8 mouse cellular contexts compared by ENCODE assay signal in the genomic region with DNA sequence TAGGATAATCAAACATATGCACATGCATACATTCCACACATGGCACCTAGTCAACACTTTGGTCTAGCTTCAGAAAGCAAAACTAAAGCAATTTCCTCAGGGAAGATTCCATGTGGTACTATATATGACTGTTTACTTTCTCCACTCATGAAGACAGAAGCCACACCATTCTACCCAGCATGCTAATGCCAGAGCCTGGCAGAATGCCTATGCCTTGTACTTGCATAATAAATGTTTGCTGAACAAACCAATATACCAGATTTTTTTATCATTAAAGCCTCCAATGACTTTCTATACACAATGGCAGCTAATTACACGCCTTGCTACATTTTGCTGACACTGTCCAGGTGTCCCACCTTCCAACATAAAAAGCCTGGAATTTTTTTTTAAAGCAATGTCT. TPM values are rescaled to one million over a fixed set of nuclear protein-coding genes. Genes with fewer than 3 reads are reported as not detected.
DNase-seq lines count a peak whose midpoint lies in the region; ATAC-seq lines count a peak whose summit lies in the region.

No protein-coding gene starts in this region.

- no peaks in the 10 kb centered on the region for H3K4me1 ChIP-seq in lung, embryonic 15.5 days
- H3K4me1 ChIP-seq in embryonic facial prominence, embryonic 14.5 days (ENCODE audit: control insufficient read depth, insufficient read depth, low read length), result no peaks in the 10 kb centered on the region

- no peak overlapping the region for H3K27ac ChIP-seq in lung, embryonic 15.5 days
- no peak overlapping the region for H3K27ac ChIP-seq in embryonic facial prominence, embryonic 14.5 days (replicated peaks; ENCODE audit: low read depth, low read length)
- no peak overlapping the region for H3K27ac ChIP-seq in macrophage

- no peak overlapping the region for H3K9ac ChIP-seq in lung, embryonic 15.5 days
- no peak overlapping the region for H3K9ac ChIP-seq in embryonic facial prominence, embryonic 14.5 days (ENCODE audit: low read depth, low read length)

- H3K4me2 ChIP-seq in lung, embryonic 15.5 days, result peak overlapping the region; percentile 59
- peak overlapping the region; percentile 55; the same call in 1 of the 2 replicates for H3K4me2 ChIP-seq in embryonic facial prominence, embryonic 14.5 days (ENCODE audit: low read depth, low read length)

- no peaks in the 10 kb centered on the region for H3K27me3 ChIP-seq in lung, embryonic 15.5 days
- no peaks in the 10 kb centered on the region for H3K27me3 ChIP-seq in embryonic facial prominence, embryonic 14.5 days (replicated peaks; ENCODE audit: control insufficient read depth, insufficient read depth, low read length)

- DNase-seq in cerebellum, postnatal 36 days, result peak; percentile 9 to 11
- no peak for DNase-seq in lung, postnatal 36 days
- DNase-seq in embryonic facial prominence, embryonic 14.5 days (ENCODE audit: low spot score), result peak; percentile 2
- DNase-seq in yolk sac, embryonic 10.5 days (ENCODE audit: low spot score), result no peak
- DNase-seq in urinary bladder, postnatal 36 days (ENCODE audit: low spot score in 2 of 2), result no peak

- no peak overlapping the region for H3K4me3 ChIP-seq in lung, embryonic 15.5 days
- H3K4me3 ChIP-seq in embryonic facial prominence, embryonic 14.5 days (ENCODE audit: low read depth, low read length), result no peak overlapping the region
- peak overlapping the region; percentile 75; the same call in 1 of the 2 replicates for H3K4me3 ChIP-seq in macrophage (ENCODE audit: inconsistent target)

- WGBS in lung, embryonic 15.5 days, result 74% methylated on average over 1 of the region's 1 CpGs
- WGBS in embryonic facial prominence, embryonic 14.5 days, result 63% methylated on average over 1 of the region's 1 CpGs
- 83% methylated on average over 1 of the region's 1 CpGs for WGBS in macrophage (ENCODE audit: missing documents)

- no peaks in the 10 kb centered on the region for H3K36me3 ChIP-seq in lung, embryonic 15.5 days
- no peaks in the 10 kb centered on the region for H3K36me3 ChIP-seq in embryonic facial prominence, embryonic 14.5 days (ENCODE audit: control insufficient read depth, insufficient read depth, low read length)
- H3K36me3 ChIP-seq in macrophage (ENCODE audit: inconsistent target), result no peaks in the 10 kb centered on the region

- H3K79me2 ChIP-seq in macrophage (ENCODE audit: inconsistent target), result peaks cover 53% of the 10 kb centered on the region

- no peaks in the 10 kb centered on the region for H3K9me3 ChIP-seq in lung, embryonic 15.5 days
- H3K9me3 ChIP-seq in embryonic facial prominence, embryonic 14.5 days (ENCODE audit: control insufficient read depth, low read length), result no peaks in the 10 kb centered on the region

- ATAC-seq in cerebellum, adult (ENCODE audit: insufficient number of reproducible peaks, low FRiP score, low TSS enrichment), result no peak
- no peak for ATAC-seq in lung, embryonic 15.5 days (ENCODE audit: borderline replicate concordance, extremely low read depth, low FRiP score, low TSS enrichment)
- ATAC-seq in embryonic facial prominence, embryonic 14.5 days (ENCODE audit: low read depth), result no peak

RNA-seq across cellular contexts. Expression of gene Pola1, which starts 1.7 kb away (rescaled TPM):
- 22.1 and 24.7 TPM in 2 replicates for polyA plus RNA-seq in lung, embryonic 15.5 days (2015; fragmentation: Nextera tagmentation; extraction: Ambion mirVana)
- 14.9 and 16.6 TPM in 2 replicates for polyA plus RNA-seq in embryonic facial prominence, embryonic 14.5 days (2014; fragmentation: Nextera tagmentation; extraction: Ambion mirVana)
- 10 to 100 TPM in 25 of 26 experiments, 1 to 10 TPM in 1; 6.9 to 58.5 (median 35.6) TPM for total RNA-seq in macrophage (2018; cell fraction: chromatin; rRNA removed)
- 1 to 10 TPM; 4.4 to 7.6 (median 5.9) TPM for total RNA-seq in macrophage (2018; cell fraction: cytosol; rRNA removed)
- total RNA-seq in macrophage (2018; cell fraction: nucleus; rRNA removed), result 10 to 100 TPM in 20 of 26 experiments, 1 to 10 TPM in 6; 4.4 to 80.5 (median 15.3) TPM
- 3.0 to 15.8 TPM (median 5.0 TPM) in 3 replicates for polyA plus RNA-seq in macrophage (2018)

RNA-seq across cellular contexts. Expression of gene Pcyt1b, which starts 24.4 kb away (rescaled TPM):
- 1.3 and 1.7 TPM in 2 replicates for polyA plus RNA-seq in lung, embryonic 15.5 days (2015; fragmentation: Nextera tagmentation; extraction: Ambion mirVana)
- 2.5 and 2.6 TPM in 2 replicates for polyA plus RNA-seq in embryonic facial prominence, embryonic 14.5 days (2014; fragmentation: Nextera tagmentation; extraction: Ambion mirVana)
- 1 to 10 TPM in 14 of 26 experiments, under 1 TPM in 10, not detected in 2; 0.16 to 9.0 (median 1.2) TPM for total RNA-seq in macrophage (2018; cell fraction: chromatin; rRNA removed)
- total RNA-seq in macrophage (2018; cell fraction: cytosol; rRNA removed), result 1 to 10 TPM in 3 of 26 experiments, under 1 TPM in 23; 0.38 to 1.2 (median 0.65) TPM
- 1 to 10 TPM in 11 of 26 experiments, under 1 TPM in 14, not detected in 1; 0.24 to 1.7 (median 0.98) TPM for total RNA-seq in macrophage (2018; cell fraction: nucleus; rRNA removed)
- polyA plus RNA-seq in macrophage (2018), result 0.45 to 0.67 TPM (median 0.62 TPM) in 3 replicates

Comparison
In these comparisons a context has a peak if more than half of its experiments do, and no peak if none do; other contexts are left out.
1. DNase-seq: peak in cerebellum, postnatal 36 days (2 of 2) and embryonic facial prominence, embryonic 14.5 days (single experiment); none in lung, postnatal 36 days (single experiment), yolk sac, embryonic 10.5 days (single experiment) and urinary bladder, postnatal 36 days (0 of 2).